Mouse (Mus musculus): Measurements from ENCODE around the gene Atg10.

- TF ChIP-seq CTCF (IDR thresholded peaks at IDR 0.05; ENCODE audit: low read depth) = no peak
- no peak for TF ChIP-seq EP300 (IDR thresholded peaks at IDR 0.05; ENCODE audit: low read depth)
Observed at GRCm38 (mm10) chr13:91206237-91206636, 17.5 kb downstream of the Atg10 start.

Data from heart, postnatal 0 days (tissue).